Mouse (Mus musculus) spleen, postnatal 4 days (tissue): ENCODE data around the gene Nfib.

Source experiments
- DNase-seq, 2 experiments: peaks; one replicate each; pipeline ENCODE4 v3.0.0; 2022; ENCODE audit warnings: low spot score in 2 of 2

The Nfib gene

DNA sequence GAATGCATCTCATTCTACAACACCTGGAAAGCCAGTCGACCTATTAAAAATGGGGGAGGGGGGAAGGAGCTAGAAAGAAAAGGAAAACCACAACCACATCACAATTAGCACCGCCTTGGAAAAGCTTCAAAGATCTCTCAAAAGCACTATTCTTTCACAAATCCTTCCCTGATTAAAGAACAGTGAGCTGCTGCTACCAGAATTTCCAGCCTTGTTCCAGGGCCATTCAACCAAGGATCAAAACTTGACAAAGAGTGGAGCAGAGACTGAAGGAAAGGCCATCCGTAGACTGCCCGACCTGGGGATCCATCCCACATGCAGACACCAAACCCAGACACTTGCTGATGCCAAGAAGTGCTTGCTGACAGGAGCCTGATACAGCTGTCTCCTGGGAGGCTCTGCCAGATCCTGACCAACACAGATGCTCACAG is 345.5 kb downstream of the Nfib start:
- no peak for DNase-seq

DNA sequence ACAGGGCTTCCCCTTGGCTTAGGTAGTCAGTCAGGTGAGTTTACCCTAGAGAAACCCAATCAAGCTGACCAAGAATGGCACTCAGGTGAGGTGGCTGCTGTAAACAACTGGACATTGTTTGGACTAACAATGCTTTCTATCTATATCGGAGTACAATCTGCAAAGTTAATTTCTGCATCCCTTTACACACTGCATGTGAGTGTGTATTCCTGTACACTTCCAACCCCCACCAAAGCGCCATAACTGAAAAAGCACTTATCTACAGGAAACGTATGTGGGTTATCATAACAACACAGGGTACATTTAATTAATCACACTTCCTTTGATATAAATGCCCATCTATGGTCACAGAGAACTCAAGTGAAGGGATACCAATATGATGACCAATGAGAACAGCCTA is 346.4 kb downstream of the Nfib start:
- DNase-seq, result no peak

DNA sequence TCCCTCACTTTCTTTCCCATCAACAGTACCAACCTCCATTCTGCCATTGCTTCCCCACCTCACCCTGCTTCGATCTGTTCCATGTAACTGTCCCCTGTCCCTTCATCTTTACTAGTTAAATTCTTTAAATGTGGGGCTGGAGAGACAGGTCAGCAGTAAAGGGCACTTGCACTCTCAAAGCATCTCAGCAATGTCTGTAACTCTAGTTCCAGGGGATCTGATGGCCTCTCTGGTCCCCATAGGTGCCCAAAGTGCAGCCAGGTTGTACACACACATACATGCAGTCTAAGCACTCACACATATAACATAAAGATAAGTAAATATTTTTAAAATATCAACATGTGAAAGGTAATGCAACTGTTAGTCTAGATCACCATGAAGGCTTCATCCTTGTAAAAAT is 356.5 kb downstream of the Nfib start:
- DNase-seq, result no peak

DNA sequence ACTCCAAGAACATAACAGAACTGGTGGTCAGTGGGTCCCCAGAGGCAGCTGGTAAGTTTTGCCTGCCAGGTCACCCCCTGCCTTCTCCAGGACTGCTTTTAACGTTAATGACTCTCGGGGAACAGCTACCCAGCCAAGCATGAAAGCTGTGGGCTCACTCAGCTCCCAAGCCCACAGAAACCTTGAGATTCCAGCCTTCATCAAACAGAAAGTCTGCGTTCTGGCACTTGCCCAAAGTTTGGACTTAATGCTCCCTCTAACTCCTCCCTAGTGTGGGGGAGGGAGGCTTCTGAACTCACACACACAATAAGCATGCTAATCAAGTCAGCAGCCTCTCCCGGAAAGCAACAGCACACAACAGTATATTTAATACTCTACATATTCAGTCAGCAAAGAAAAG is 360.8 kb downstream of the Nfib start:
- no peak for DNase-seq

DNA sequence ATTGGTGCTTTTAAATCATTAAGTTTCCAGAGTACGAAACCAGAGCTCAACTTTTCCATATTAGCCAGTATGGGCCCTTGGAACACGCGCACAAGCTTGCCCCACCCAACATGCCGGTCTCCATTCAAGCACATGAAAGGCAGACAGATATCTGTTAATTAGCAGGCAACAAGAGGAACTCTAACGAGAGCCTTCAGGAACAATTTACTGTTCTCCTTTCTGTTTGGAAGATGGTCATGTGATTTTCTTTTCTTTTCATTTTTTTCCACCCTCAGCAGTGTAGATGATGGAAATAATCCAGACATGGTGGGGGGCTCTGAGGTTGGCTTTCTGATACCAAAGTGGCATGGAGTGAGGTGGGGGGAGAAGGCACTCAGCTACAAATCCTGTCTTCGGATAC is 361.3 kb downstream of the Nfib start:
- no peak for DNase-seq

DNA sequence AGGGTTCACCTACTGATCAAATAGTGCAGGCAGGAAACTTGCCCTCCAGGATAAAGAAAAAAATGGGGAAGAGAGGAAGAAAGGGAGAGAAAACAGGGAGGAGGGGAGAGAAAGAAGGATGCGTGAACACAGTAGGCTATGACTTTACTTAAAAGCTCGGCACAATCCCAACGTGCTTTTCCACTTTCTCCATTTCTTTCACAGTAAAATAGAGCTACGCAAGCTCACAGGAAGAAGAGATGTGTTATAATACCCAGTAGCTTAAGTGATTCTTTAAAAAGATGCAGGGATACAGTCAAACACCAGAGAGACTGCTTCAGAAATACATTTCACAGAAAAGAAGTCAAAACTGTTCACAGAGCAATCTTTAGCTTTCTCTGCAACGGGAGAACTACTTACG is 366.6 kb downstream of the Nfib start:
- DNase-seq, result no peak

DNA sequence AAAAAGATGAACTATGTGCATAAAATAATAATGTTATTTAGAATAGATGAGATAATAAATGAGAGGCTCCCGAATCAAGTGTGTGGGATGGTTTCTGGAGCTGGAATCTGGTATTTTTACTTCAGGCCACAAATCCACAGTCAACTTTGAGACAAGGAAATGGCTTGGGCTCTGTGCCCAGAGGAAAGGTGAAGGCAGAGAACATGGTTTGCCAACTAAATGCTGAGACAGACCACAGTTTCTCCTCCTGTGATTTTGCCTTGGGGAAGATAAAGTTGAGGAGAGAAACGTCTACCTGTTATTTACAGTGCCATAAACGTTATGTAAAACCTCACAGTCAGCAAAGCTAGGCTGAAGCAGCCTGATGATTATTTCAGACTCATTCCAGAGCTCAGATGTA is 367.1 kb downstream of the Nfib start:
- DNase-seq, result no peak

DNA sequence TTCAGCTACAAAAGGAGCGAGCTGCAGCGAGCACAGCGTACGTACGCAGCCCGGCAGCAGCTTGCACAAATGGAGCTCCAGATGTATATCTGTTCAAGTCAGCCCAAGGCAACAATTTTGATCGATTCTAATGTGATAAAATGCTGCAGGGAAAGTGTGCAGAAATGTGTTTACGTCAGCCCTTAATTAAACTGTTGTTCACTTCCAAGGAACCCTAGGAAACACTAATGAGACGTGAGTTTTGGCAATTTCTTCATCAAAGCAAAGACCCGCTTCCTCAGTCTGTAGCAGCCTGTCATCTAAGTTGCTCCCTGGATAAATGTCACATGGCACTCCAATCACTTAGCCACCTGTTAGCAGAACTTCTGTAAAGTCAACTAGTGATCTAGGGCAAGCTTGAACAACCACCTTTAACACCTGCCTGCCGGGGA is 368.6 kb downstream of the Nfib start:
- DNase-seq, result no peak

DNA sequence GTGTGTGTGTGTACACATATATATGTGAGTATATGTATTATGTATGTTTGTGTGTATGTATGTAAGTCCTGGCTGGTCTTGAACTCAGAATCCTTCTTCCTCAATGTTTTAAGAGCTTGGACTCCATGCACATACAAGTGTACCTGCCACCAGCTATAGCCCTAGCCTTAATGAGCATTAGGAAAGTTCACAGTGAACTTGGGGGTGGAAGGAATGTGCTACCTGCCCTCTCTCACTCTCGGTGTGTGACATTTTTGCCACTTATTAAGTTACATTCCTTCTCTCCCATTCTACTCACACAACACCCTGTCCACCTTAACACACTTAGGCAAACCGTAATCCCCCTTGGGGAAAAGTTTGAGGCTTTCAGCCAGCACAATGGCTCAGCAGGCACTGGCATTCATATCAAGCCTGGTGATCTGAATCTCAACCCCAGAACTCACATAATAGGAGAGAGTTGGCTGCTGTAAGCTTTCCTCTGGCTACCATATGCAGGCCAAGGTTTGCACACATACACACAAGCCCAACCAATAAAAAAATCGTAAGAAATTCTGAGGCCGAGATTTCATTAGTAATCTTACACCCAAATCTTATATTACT is 370.2 kb downstream of the Nfib start:
- no peak for DNase-seq

DNA sequence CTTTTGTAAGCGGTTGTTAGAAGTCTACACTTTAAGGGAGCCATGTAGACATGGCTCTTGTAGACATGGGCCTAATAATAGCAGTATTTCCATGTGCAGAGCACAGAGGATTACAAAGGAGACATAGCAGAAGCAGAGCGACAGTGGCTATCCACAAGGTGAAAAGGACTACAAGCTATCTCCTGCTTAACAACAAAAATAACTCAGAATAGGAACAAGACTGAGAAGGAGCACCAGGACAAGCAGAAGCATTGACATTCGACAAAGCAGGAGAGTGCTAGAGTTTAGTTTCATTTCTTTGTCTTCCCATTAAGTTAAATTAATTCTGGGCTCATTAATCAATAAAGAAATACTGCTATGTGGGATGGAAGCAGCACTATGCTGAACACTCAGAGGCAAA is 372.1 kb downstream of the Nfib start:
- no peak for DNase-seq

DNA sequence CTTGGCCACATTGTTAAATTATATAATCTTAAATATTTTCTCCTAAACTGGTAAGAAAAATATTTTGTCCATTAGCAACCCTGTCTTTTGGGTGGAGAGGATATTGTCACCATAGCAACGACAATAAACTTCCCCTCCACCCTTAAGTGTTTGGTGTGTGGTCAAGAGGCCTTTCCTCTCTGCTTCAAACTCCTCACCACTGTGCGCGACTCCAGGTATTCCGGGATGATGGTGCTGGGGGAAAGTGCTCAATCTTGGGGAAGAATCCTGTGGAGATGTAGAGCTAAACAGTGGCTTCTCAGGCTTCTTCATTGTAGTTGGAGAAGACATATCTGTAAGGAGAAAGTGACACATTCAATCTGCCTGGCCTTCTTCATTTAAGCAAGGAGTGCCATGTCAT is 375.5 kb downstream of the Nfib start:
- DNase-seq, result no peak

DNA sequence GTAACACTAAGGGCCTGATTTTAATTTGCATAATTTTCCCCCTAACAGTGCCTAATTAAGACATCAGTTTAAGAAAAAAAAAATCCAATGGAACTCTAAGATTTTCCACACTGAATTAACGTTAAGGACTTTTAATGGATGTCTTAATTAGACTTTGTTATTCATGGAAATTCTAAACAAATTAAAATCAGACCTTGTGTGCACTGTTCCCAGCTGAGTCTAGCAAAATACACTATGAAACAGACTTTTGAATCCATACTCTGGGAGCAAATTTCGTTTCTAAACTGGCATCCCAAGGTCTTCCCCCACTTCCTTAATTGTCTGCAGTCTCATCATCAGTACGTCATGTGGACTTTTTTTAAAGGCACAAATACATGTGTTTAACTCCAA is 379.4 kb downstream of the Nfib start:
- DNase-seq, result no peak

DNA sequence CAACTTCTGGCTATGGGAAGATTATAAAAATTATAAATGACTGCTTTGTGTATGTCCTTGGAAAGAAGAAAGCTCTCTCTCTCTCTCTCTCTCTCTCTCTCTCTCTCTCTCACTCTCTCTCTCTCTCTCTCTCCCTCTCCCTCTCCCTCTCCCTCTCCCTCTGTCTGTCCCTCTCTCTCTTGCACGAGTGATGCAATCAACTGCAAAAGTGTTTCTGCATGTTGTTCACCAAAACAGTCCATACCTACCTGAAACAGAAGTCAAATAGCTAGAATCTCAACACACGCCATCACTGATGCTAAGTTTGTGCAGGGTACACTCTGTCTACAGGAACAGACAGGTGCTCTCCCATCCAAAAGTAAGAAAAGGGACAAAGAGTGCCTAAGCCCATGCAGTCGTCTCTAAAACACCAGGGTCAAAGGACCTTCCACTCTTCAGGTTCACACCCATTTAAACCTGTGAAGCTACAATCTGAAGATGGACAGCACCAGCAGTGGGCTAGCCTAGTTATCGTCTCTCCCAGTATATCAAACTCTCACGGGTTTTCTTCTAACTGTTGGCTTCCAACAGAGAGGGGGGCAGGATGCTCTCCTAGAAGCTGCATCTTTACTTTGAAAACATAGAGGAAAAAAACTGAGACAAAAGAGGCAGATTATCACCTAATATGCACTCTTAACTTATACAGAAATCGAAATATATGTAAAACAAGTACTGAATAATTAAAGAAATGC is 380.0 kb downstream of the Nfib start:
- DNase-seq, result no peak

DNA sequence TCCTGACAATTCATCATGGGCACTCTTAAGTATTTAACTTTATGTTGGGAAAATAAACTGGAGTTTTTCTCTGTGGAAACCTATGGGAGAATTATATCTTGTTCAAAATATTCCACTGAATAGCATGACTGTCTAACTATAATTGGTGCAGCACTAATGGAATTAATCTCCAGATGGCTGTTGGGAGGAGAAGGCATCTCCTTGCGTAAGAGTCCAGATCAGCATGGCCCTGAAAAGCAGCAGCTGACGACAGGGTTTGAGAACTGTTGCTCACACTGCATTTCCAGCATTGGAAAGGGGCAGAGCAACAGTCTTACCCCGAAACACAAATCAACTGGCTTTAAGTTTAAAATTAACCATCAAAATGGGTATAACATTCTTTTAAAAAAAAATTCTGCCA is 380.6 kb downstream of the Nfib start:
- no peak for DNase-seq

DNA sequence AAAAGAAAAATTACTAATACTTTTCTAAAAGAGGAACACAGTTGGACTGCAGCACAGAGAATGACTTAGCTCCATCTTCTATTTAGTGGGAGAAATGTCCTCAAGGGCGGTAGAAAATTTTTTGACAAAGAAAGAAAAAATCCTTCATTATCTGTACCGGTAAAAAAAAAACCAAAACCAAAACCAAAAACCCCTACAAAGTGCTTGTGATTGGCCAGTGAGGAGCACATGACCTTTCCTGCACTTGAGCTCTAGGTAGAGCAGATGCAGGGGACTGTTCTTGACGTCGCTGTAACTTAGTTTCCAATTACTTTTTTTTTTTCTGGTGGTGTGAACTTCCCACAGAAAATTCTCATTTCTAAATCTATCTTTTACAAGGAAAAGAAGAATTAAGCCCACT is 384.5 kb downstream of the Nfib start:
- DNase-seq, result no peak

DNA sequence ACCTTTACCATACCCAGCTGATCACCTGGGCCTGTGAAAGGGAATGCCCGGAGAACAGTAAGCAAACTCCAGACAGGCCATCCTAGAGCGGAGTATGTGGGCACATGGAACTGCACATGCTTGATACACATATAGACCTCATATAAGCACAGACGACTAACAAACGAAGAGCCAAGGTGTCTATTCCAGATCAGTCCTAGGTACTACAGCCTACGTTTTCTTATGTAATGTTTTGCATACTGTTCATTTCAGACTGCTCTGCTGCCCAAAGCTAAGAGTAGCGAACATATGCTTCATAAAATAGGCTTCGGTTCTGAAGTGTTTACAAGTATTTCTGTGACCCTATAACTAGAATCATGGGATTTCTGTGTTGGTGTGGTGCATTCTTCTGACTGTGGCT is 386.2 kb downstream of the Nfib start:
- no peak for DNase-seq

DNA sequence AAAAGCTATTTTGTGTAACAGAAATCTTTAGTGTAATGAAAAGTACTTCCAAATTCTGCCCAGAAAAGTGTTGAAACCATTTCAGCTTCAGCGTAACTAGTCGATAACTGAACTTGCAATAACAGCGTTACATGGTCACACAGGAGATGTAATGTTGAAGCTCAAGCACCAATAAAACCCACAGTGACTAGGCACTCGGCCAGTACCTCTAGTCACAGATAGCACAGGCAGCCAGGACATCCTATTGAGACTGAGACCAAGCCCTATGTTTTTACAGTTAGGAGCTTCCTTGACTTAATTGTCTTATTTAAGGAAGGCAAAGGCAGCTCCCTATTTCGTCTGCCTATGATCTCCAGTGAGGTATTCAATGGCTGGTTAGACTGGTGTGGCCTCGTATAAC is 389.4 kb downstream of the Nfib start:
- no peak for DNase-seq

DNA sequence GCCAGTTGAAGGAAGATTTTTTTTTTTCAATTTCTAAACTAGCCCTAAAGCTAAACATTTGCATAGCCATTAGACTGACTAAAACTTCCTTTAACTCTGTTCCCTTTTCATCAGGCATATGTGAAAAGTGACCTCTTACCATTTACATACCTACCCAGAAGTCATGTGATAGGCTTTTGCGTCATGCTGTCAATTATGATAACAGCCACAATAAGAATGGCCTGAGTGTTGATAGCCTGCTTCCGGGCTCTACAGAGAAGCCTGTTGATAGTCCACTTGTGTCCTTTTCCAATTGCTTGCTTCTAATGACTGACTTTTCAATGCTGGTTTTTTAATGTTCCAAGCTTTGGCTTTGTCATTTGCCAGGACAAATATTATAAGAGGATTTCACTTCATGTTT is 389.8 kb downstream of the Nfib start:
- DNase-seq, result no peak

DNA sequence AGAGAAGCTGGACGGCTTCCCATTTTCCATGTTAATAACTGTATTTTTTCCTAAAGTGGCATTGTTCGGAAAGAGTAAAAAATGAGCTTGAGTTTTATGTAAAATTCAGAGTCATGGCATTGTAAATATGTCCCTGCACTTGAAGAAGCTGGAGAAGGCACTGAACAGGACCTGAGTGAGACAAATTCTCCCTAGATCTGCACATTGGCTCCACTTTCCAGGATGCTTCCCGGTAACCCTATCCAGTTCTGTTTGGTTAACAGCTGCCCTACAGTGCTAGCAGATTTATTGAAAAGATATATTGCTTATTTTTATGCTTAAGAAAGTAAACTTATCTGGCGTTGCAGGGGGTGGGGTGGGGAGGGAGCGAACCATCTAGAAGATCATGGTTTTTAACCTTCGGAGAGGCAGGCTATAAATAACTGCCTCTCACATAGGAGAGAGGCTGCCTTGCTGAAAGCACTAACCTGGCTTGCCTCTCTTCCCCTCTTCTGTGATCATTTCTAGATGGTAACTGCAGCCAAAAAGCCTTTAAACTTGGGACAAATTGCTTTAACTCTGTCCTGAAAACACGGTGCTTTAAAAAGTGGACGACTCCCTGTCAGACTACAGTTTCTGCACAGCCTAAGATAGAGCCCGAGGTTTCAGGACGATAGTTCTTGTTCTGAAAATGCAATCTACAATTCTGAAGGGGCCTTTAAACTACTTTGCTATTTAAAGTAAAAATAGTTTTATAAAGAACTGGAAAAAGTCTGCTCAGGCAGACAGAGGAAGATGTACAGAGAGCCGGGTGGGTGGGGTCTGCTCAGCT is 394.4 kb downstream of the Nfib start:
- no peak for DNase-seq

DNA sequence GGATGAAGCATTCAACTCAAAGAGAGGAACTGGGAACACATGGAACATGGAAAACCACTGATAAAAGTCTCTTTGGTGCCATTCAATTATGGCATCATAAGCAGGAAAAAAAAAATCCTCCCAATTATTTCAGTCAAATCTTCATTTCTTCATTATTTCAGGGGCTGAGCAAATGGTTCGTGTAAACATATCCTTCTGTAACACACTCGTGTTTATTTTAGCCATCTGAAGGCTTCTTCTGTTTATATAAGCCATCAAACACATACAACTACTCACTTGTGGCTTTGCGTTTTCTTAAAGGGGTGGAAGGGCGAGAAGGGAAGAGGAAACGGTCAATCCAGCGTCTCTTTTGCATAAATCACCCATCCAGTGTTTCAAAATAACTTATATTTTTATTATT is 399.5 kb downstream of the Nfib start:
- DNase-seq, result no peak

DNA sequence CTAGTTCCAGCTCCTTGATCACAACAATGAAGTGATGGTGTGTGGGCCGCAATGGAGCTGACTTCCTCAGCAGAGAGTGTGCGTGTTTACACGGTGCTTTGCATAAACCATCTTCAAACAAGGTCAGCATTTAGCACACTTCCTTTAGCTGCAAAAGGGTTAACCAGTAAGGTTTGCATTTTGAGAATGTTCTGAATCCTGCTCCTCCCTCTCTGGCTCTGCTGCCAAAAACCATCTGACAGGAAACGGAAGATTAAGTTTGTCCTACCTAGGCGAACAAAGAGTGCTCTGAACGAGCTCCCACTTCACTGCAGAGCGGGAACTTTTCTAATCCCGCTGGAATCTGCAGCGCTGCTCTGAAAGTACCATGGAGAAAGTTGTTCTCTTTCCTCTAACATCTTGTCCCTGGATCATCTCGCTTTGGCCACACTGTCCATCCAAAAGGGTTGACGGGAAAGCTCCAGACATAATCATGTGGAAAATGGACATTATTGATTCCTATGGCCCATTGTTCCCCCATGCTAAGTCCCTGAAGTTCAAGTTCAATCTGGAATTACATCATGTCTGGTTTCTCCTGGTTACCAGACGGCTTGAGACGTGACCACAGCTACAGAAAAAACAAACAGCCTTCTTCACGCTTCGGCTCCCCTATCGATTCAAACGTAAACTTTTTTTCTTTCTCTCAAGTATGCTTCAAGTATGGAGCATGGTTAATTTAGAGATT is 401.2 kb downstream of the Nfib start:
- DNase-seq, result no peak

DNA sequence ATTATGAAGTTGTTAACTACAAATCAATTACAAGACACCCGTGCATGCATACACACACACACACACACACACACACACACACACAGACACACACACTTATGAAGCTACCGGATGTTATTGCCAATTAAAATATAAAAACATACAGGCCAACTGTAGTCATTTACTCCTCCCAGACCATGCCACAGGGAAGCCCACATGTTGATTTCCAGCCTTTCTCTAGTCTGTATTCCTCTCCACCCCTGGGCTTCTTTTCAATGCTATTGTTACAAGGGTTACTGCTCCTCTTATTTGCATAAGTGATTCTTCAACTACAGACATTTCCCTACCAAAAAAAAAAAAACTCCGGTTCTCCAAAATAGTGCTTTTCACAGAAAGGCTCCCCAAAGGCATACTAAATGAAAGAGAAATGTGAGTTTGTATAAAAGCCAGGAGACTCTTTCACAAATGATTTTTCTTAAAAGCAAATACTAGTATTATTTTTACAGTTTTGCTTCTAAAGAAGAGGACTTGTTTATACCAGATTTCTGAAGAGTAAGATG is 402.1 kb downstream of the Nfib start:
- DNase-seq, result no peak
